Mouse (Mus musculus): Measurements from ENCODE around the gene Strbp. TPM values are rescaled to one million over a fixed set of nuclear protein-coding genes. Genes with fewer than 3 reads are reported as not detected.

Strbp gene
- polyA plus RNA-seq, 1 experiment from 2014 or later: 142 TPM

Small RNAs within 50 kb of the gene (microRNA-seq; reads per million reads assigned to microRNA genes)
- gene Mir5128: not detected

Other genes starting within 250 kb of the Strbp start
- 25.0 and 34.4 TPM in 2 replicates for gene Gpr21, start 187.5 kb downstream of the Strbp start, polyA plus RNA-seq (2014; fragmentation: Nextera tagmentation; extraction: Ambion mirVana)
- gene Crb2, start 72.4 kb upstream of the Strbp start, polyA plus RNA-seq (2014; fragmentation: Nextera tagmentation; extraction: Ambion mirVana): 2.6 and 3.4 TPM in 2 replicates

All from neural tube, embryonic 14.5 days (tissue).